Mouse (Mus musculus) neural tube, embryonic 15.5 days (tissue): ENCODE data around the gene Nup133. TPM values are rescaled to one million over a fixed set of nuclear protein-coding genes. Genes with fewer than 3 reads are reported as not detected.

Source experiments
- ATAC-seq: fragments of 200-750 bp; cut with Nextera tagmentation; 2 replicates; pipeline ENCODE4 v1.8.0; 2017; ENCODE audit warnings: mild to moderate bottlenecking, moderate TSS enrichment, moderate library complexity; ENCODE audit not compliant: low FRiP score
- H3K27ac ChIP-seq: fragments of 300-500 bp; sonication (generic); replicated peaks from 2 replicates; pipeline ENCODE4 v1.5.1; 2015; ENCODE audit warnings: mild to moderate bottlenecking, inconsistent platforms
- H3K27me3 ChIP-seq: fragments of 300-500 bp; sonication (generic); replicated peaks from 2 replicates; pipeline ENCODE4 v1.6.1; 2015; ENCODE audit warnings: inconsistent platforms
- H3K36me3 ChIP-seq: fragments of 300-500 bp; sonication (generic); 2 replicates; pipeline ENCODE4 v1.6.1; 2015; ENCODE audit warnings: inconsistent platforms
- H3K4me1 ChIP-seq: fragments of 300-500 bp; sonication (generic); 2 replicates; pipeline ENCODE4 v1.6.1; 2015; ENCODE audit warnings: inconsistent platforms
- H3K4me2 ChIP-seq: fragments of 300-500 bp; sonication (generic); 2 replicates; pipeline ENCODE4 v1.6.1; 2015; ENCODE audit warnings: inconsistent platforms, mild to moderate bottlenecking, moderate library complexity
- H3K4me3 ChIP-seq: fragments of 300-500 bp; sonication (generic); replicated peaks from 2 replicates; pipeline ENCODE4 v1.5.1; 2015; ENCODE audit warnings: mild to moderate bottlenecking, inconsistent platforms
- H3K9ac ChIP-seq: fragments of 300-500 bp; sonication (generic); replicated peaks from 2 replicates; pipeline ENCODE4 v1.6.1; 2015; ENCODE audit warnings: mild to moderate bottlenecking, inconsistent platforms
- H3K9me3 ChIP-seq: fragments of 300-500 bp; sonication (generic); replicated peaks from 2 replicates; pipeline ENCODE4 v1.6.1; 2016; ENCODE audit warnings: inconsistent platforms
- WGBS: fragments of 180-500 bp; shearing (Covaris S2); methylation state at CpG from one replicate; pipeline ENCODE4 v1.1.7; 2015; ENCODE audit warnings: mixed read lengths; 5-methylcytosine and 5-hydroxymethylcytosine counted together
- polyA plus RNA-seq: library from polyadenylated mRNA; unstranded; fragments of >200 nt; fragmentation: Nextera tagmentation; extraction: Ambion mirVana; gene quantifications from 2 replicates; pipeline ENCODE4 v1.2.1, GENCODE M21; 2015

Nup133 gene
- polyA plus RNA-seq, 1 experiment from 2014 or later: 16.8 TPM

- Histone ChIP-seq H3K4me2 (peak overlapping the region; percentile 94), H3K9ac (peak overlapping the region; percentile 92), H3K4me1 (peaks cover 16% of the 10 kb centered on the region), H3K27ac (peak overlapping the region; percentile 89; the same call in 1 of the 2 replicates), H3K9me3 (no peaks in the 10 kb centered on the region), H3K27me3 (no peaks in the 10 kb centered on the region), H3K36me3 (peaks cover 35% of the 10 kb centered on the region), H3K4me3 (peak overlapping the region; percentile 87)
- WGBS: 38% methylated on average over 10 of the region's 10 CpGs
- ATAC-seq: 0 out of 2 replicates have a peak, but pooled peaks have one; percentile 9
Observed at GRCm38 (mm10) chr8:123950077-123950802, 1.2 kb upstream of the Nup133 start.

DNA sequence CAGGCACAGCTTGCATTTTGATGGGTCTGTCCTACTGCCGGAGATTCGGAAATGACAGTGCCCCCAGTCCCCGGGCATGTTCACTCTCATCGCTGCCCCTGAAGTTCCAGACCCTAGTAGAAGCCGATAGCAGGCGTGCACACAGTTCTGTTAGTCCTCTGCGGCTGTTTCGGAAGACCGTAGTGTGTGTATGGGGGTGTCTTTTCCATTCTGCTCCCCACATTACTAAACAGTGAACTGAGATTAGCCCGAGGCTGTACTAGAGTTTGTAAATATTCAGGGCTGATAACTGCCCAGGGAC, 571 bp upstream of the Nup133 start:
- peak overlapping the region; percentile 89 for H3K27ac ChIP-seq
- H3K27me3 ChIP-seq: no peaks in the 10 kb centered on the region
- peaks cover 35% of the 10 kb centered on the region for H3K36me3 ChIP-seq
- peaks cover 16% of the 10 kb centered on the region for H3K4me1 ChIP-seq
- H3K4me3 ChIP-seq: peak overlapping the region; percentile 87
- peak overlapping the region; percentile 92 for H3K9ac ChIP-seq
- H3K9me3 ChIP-seq: no peaks in the 10 kb centered on the region
- 3% methylated on average over 10 of the region's 10 CpGs for WGBS
- peak; percentile 71 for ATAC-seq
- peak overlapping the region; percentile 94 for H3K4me2 ChIP-seq

- no peaks in the 10 kb centered on the region for H3K27me3 ChIP-seq
- H3K9me3 ChIP-seq: no peaks in the 10 kb centered on the region
- 97% methylated on average over 7 of the region's 7 CpGs for WGBS
- H3K4me2 ChIP-seq: no peak overlapping the region
- ATAC-seq: no peak
- no peaks in the 10 kb centered on the region for H3K4me1 ChIP-seq
- H3K4me3 ChIP-seq: no peak overlapping the region
- H3K36me3 ChIP-seq: peaks cover 65% of the 10 kb centered on the region
- H3K27ac ChIP-seq: no peak overlapping the region
- no peak overlapping the region for H3K9ac ChIP-seq
Observed at GRCm38 (mm10) chr8:123929026-123929425, 20.0 kb downstream of the Nup133 start.

DNA sequence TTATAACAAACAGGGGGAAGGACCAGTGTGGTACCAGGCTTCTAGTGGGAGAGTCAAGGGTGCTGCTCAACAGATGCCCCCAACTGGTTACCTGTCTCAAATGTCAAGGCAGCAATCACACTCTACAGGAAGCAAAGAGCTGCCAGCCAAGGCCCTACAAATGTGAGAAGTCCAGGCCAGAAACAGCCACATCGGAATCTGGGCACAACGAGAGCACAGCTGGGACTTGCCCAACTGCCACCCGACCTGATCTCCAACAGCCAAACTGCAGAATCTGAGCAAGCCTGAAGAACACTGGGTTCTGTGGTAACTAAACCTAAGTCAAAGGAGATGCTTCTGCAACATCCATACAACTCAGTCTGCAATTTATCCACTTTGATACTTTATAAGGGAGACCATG, 23.4 kb downstream of the Nup133 start:
- H3K4me2 ChIP-seq: no peak overlapping the region
- no peaks in the 10 kb centered on the region for H3K4me1 ChIP-seq
- WGBS: 92% methylated on average over 3 of the region's 3 CpGs
- H3K27me3 ChIP-seq: no peaks in the 10 kb centered on the region
- H3K9ac ChIP-seq: no peak overlapping the region
- no peak for ATAC-seq
- H3K27ac ChIP-seq: no peak overlapping the region
- H3K4me3 ChIP-seq: no peak overlapping the region
- H3K36me3 ChIP-seq: peaks cover 72% of the 10 kb centered on the region
- no peaks in the 10 kb centered on the region for H3K9me3 ChIP-seq

DNA sequence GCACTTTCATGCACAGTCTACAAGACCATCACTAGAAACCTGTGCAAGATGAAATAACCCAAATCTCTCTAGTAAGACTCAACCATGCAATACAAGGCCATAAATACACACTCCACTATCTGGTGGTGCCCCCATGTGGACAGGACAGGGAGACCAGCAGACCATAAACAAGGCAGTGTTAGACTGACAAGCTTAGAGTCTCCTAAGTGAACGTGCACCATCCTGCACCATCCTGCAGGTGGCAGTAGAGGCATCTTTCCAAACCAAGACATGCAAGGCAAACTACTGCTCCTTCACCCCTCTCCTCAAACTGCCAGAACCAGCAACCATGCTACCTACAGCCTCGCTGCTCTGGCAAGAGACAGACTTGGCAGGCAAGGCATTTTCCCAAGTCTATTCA, 24.3 kb downstream of the Nup133 start:
- no peak overlapping the region for H3K27ac ChIP-seq
- H3K4me2 ChIP-seq: no peak overlapping the region
- peaks cover 71% of the 10 kb centered on the region for H3K36me3 ChIP-seq
- no peak overlapping the region for H3K9ac ChIP-seq
- WGBS: 23% methylated on average over 2 of the region's 2 CpGs
- ATAC-seq: peak; percentile 74
- H3K27me3 ChIP-seq: no peaks in the 10 kb centered on the region
- no peaks in the 10 kb centered on the region for H3K4me1 ChIP-seq
- H3K9me3 ChIP-seq: no peaks in the 10 kb centered on the region
- no peak overlapping the region for H3K4me3 ChIP-seq

DNA sequence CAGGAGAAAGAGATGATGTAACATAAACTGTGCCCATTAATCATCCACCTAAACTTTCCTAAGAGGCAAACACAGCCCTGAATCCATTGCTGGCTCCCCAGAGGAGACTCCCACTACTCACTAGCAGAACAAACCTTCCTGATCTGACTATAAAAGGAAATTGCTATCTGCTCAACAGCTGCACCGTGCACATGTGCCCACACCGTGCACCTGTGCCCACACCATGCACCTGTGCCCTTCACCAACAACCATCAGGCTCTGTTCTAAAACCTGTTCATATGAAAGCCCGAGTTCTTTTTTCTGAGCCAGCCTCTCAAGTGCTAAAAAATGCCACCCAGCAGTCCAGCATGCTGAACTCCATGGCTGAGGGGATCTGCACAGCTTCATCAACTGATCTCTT, 34.4 kb downstream of the Nup133 start:
- peaks cover 91% of the 10 kb centered on the region for H3K36me3 ChIP-seq
- H3K27ac ChIP-seq: no peak overlapping the region
- WGBS: 89% methylated on average over 3 of the region's 3 CpGs
- H3K4me3 ChIP-seq: no peak overlapping the region
- H3K4me1 ChIP-seq: no peaks in the 10 kb centered on the region
- H3K27me3 ChIP-seq: no peaks in the 10 kb centered on the region
- H3K9me3 ChIP-seq: no peaks in the 10 kb centered on the region
- no peak for ATAC-seq
- no peak overlapping the region for H3K9ac ChIP-seq
- no peak overlapping the region for H3K4me2 ChIP-seq

GRCm38 (mm10) chr8:123912265-123912664, 36.8 kb downstream of the Nup133 start:
- no peak overlapping the region for H3K4me2 ChIP-seq
- no peaks in the 10 kb centered on the region for H3K4me1 ChIP-seq
- no peak overlapping the region for H3K4me3 ChIP-seq
- no peaks in the 10 kb centered on the region for H3K27me3 ChIP-seq
- no peak overlapping the region for H3K27ac ChIP-seq
- H3K36me3 ChIP-seq: peaks cover 90% of the 10 kb centered on the region
- 90% methylated on average over 4 of the region's 4 CpGs for WGBS
- no peak overlapping the region for H3K9ac ChIP-seq
- H3K9me3 ChIP-seq: no peaks in the 10 kb centered on the region
- ATAC-seq: no peak

DNA sequence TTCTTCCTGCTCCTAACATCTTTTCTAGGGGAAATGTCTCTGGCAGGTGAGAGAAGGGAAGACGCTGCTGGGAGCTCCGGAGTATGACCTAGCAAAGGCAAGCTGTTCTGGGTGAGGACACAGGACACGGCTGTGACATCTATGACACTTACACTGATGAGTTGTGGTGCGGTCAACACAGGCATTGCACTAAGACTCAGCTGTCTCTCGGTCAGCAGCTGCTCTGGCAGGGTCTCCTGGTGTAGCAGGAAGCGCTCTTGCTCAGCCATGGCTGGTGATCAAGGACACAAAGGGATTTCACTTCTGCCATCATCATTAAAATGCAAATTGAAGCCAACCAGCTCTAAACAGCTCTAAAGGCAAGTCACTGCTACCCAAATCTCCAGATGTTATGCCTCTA, 41.5 kb downstream of the Nup133 start:
- no peaks in the 10 kb centered on the region for H3K4me1 ChIP-seq
- 83% methylated on average over 6 of the region's 6 CpGs for WGBS
- no peak for ATAC-seq
- no peak overlapping the region for H3K4me3 ChIP-seq
- no peak overlapping the region for H3K9ac ChIP-seq
- H3K9me3 ChIP-seq: no peaks in the 10 kb centered on the region
- H3K4me2 ChIP-seq: no peak overlapping the region
- H3K27me3 ChIP-seq: no peaks in the 10 kb centered on the region
- H3K27ac ChIP-seq: no peak overlapping the region
- peaks cover 85% of the 10 kb centered on the region for H3K36me3 ChIP-seq

- WGBS: 86% methylated on average over 7 of the region's 7 CpGs
- 0 out of 2 replicates have a peak, but pooled peaks cover under 1% of the 10 kb centered on the region for H3K27me3 ChIP-seq
- no peak overlapping the region for H3K27ac ChIP-seq
- no peak for ATAC-seq
- H3K4me2 ChIP-seq: no peak overlapping the region
- H3K9me3 ChIP-seq: no peaks in the 10 kb centered on the region
- H3K36me3 ChIP-seq: peaks cover 66% of the 10 kb centered on the region
- no peak overlapping the region for H3K9ac ChIP-seq
- no peak overlapping the region for H3K4me3 ChIP-seq
- no peaks in the 10 kb centered on the region for H3K4me1 ChIP-seq
Observed at GRCm38 (mm10) chr8:123902653-123903052, 46.4 kb downstream of the Nup133 start.

- no peak overlapping the region for H3K4me2 ChIP-seq
- peaks cover 23% of the 10 kb centered on the region for H3K27me3 ChIP-seq
- H3K4me3 ChIP-seq: no peak overlapping the region
- no peak overlapping the region for H3K27ac ChIP-seq
- 90% methylated on average over 7 of the region's 7 CpGs for WGBS
- no peaks in the 10 kb centered on the region for H3K4me1 ChIP-seq
- H3K36me3 ChIP-seq: peaks cover 40% of the 10 kb centered on the region
- ATAC-seq: no peak
- no peak overlapping the region for H3K9ac ChIP-seq
- H3K9me3 ChIP-seq: no peaks in the 10 kb centered on the region
Observed at GRCm38 (mm10) chr8:123899366-123899765, 49.7 kb downstream of the Nup133 start.

DNA sequence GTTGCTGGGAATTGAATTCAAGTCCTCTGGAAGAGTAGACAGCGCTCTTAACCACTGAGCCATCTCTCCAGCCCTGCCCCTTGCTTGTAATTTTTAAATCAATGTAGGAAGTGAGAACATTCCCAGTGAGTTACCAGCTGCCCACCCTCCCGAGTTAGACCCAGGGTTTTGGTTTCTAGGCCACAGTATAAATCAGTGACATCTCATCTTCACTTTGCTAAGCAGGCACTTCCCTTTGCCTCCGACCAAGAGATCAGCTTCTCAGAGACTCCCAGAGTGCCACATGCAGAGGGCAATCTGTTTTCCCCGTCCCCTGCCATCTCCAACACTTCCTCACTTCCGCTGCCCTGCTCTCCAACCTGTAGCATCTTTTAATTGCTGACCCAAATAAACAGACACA, 50.5 kb downstream of the Nup133 start:
- 91% methylated on average over 5 of the region's 5 CpGs for WGBS

GRCm38 (mm10) chr8:123896774-123897173, 52.3 kb downstream of the Nup133 start:
- no peak overlapping the region for H3K9ac ChIP-seq

More for the DNA sequence above, 50.5 kb downstream of the Nup133 start:
- Histone ChIP-seq H3K4me2 (no peak overlapping the region), H3K4me1 (no peaks in the 10 kb centered on the region), H3K36me3 (peaks cover 32% of the 10 kb centered on the region), H3K27me3 (peaks cover 31% of the 10 kb centered on the region), H3K27ac (no peak overlapping the region), H3K9ac (no peak overlapping the region), H3K4me3 (no peak overlapping the region), H3K9me3 (no peaks in the 10 kb centered on the region)
- ATAC-seq: no peak

More at GRCm38 (mm10) chr8:123896774-123897173, 52.3 kb downstream of the Nup133 start:
- Histone ChIP-seq H3K9me3 (no peaks in the 10 kb centered on the region), H3K27me3 (peaks cover 43% of the 10 kb centered on the region), H3K36me3 (peaks cover 16% of the 10 kb centered on the region), H3K4me2 (no peak overlapping the region), H3K27ac (no peak overlapping the region), H3K4me3 (no peak overlapping the region), H3K4me1 (peaks cover 12% of the 10 kb centered on the region)
- WGBS: 59% methylated on average over 10 of the region's 10 CpGs
- no peak for ATAC-seq
